Mouse (Mus musculus) left cerebral cortex, adult 18-20 months (tissue): ENCODE results near the gene Tmem120b. TPM values are rescaled to one million over a fixed set of nuclear protein-coding genes. Genes with fewer than 3 reads are reported as not detected.

Experiments used
- DNase-seq, 2 experiments: peaks; one replicate each; pipeline ENCODE4 v3.0.0; 2021 to 2022; ENCODE audit warnings: low spot score in 2 of 2, mixed read lengths in 1 of 2
- total RNA-seq, 2 experiments: library from RNA; stranded (reverse); gene quantifications; 2 replicates each; pipeline ENCODE4 v1.2.3; 2021

The Tmem120b gene
- total RNA-seq, 2 experiments from 2014 or later = 13.2 to 13.8 TPM

DNA sequence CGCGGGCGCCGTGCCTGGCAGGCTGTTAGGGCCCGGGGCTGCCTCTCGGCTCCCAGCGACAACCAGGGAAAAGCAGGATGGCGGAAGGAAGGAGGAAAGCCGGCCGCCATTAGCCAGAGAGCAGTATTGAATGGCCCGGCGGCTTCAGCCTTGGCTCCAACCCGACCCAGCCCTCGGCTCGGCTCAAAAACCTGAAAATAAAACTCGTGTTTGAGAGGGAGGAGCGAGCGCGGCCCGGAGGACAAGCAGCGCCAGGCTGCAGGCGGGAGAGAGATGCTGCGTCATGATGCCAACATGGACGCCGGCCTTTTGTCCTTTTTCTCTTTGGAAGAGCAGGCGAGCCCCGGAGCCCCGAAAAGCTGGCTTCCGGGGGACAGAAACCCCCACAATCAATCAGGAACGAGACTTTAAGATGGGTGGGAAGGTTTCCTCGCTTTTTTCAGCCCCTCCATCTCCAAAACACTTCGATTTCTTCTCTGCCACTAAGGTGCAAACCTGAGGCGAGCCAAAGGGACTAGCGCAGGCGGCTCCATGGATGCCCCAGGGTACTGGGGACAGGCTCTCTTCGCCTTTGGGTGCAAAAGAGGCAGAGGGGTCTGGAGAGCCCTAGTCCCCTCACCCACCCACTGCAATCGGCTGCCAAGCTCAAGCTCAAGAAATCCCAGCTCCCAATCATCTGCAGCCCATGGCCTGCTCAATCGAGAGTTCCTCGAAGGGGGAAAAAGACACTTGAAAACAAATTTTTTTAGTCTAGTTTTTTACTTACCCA, 70.9 kb downstream of the Tmem120b start:
- peak; percentile 84 to 89 for DNase-seq

DNA sequence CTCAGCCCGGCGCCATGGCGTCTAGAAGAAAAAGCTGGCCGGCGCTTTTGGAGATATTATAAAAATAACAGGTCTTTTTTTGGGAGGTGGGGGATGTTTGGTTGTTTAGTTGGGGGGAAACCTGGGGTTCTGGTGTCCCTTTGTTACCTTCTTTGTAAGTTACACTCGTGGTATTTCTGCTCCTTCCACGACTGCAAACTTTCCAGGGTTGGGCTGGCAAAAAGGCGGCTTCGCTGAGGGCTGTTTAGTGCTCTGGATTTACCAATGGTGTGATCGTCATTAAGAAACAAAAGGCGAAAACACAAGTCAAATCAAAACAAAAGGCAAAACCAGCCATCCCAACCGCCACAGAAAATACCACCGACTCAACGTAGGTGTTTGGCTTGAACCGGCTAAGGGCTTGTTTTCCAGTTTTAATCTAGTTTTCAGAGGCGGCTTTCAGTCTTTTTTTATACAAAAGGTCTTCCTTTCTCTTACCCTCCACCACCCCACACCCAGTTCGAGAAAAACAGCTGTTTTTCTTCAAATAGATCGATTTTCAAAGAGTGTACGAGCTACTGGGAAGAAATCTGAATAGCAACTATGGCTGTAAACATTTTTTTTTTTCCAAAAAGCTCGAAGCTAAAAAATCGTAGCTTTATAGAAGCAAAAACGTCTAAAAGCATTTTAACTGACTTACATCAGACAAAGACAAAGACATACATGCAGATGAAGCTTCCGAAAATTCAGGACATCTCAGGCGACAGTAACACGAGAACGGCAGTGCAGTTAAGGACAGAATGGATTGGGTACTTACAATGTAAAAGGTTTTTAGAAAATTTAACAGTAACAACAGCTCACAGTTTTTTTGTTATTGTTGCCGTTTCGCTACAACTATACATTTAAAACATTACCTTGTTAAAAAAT, 71.8 kb downstream of the Tmem120b start:
- DNase-seq = peak in 1 of 2 experiments; percentile 35

DNA sequence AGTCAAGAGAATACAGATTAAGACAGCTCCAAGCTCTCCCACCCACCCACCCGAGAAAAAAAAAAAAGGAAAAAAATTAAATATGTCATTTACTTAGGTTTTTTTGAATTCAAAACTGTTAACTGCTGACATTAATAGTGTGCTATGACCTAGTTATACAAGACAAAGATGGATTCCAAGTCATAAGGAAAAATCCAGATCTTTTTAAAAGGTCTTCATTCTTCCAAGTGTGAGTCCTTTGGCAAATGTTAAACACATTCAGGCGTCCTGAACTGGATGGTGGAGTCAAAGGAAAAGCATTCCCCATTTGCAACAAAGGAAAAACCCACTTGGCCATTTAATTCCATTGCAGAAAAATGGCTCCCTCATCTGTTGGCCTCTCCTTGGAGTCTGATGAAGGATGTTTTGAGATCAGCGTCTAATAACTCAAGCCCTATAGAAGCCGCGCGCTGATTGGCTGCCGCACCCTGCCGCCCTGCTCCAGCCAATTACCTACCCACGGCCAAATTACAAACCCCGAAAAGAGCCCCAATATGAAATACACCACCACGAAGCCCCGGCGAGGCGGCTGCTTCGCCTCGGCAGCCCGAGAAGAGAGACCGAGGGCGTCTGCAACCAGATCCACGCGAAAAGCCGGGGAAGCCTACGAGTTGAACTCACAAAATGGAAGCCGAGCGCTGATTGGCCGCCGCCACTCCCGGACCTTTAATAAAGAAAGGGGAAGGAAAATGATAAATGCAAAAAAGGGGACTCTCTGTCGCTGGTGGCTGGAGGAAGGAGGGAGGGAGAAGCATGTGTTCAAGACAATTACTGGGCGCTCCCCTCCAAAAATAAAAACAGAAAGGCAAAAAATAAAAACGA, 72.7 kb downstream of the Tmem120b start:
- peak; percentile 89 to 93 for DNase-seq

DNA sequence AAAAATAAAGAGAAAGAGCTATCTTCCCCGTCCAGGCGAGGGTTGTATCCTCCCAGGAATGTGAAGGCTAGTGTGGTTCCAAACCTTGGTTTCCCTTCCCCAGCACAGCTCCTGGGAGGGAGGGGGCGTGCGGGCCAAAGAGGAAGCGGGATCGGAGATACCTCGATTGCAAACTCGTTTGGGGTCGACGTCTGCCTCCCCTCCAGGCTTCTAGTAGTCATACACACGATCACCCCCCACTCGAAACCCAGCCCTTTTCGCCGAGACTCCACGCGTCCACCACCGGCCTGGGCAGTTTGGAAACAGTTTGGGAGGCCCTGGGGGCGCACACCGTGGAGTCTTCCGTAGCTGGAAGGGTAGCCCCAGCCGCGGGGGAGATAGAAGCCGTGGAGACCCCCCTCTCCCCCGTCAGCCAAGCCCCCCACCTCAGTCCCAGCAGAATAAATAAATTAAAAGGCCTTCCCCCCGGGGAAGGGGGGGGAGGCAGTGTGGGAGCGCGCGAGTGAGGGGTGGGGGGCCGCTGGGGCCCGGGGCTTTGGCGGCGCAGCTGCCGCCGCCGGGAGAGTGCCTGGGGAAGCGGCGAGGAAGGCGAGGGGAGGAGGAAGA, 73.4 kb downstream of the Tmem120b start:
- DNase-seq = peak in 1 of 2 experiments; percentile 47

DNA sequence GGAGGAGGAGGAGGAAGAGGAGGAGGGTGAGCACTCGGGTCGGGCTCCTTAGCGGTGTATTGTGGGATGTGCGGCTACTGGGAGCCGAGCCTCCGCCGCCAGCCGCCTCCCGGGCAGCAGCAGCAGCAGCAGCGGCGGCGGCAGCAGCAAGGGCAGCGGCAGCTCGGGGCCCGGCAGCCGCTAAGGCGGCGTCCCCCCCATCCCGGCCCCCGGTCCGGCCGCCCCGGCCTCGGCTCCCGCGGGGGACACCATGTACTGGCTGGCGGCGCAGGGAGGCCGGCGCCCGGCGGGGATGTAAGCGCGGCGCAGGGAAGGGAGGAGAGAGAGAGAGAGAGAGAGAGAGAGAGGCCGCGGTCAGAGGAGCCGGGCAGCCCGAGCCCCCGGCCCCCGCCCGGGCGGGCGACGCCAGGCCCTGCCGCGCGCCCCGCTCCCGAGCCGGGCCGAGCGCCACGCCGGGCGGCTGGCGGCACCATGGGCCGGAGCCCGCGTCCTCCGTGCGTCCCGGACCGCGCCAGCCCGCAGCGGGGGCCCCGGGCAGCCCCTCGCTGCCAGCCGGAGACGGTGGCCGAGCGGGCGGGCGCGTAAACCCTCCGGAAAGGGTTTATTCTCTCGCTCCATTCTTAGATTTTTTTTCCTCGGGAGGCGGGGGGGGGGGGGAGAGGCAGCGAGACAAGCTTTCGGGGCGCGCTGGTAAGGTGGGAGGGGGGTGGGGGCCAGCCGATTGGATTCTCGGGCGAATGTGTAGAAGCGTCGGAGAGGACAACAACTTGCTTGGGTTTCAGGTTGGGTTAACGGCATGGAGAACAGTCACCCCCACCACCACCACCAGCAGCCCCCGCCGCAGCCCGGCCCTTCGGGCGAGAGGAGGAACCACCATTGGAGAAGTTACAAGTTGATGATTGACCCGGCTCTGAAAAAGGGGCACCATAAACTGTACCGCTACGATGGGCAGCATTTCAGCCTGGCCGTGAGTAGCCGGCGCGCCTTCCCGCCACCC, 74.2 kb downstream of the Tmem120b start, which contains the start of gene Setd1b:
Gene Setd1b (plus strand): TSS at position 33 of the 997 bp plus-strand sequence.
- peak in 1 of 2 experiments; percentile 50 for DNase-seq

DNA sequence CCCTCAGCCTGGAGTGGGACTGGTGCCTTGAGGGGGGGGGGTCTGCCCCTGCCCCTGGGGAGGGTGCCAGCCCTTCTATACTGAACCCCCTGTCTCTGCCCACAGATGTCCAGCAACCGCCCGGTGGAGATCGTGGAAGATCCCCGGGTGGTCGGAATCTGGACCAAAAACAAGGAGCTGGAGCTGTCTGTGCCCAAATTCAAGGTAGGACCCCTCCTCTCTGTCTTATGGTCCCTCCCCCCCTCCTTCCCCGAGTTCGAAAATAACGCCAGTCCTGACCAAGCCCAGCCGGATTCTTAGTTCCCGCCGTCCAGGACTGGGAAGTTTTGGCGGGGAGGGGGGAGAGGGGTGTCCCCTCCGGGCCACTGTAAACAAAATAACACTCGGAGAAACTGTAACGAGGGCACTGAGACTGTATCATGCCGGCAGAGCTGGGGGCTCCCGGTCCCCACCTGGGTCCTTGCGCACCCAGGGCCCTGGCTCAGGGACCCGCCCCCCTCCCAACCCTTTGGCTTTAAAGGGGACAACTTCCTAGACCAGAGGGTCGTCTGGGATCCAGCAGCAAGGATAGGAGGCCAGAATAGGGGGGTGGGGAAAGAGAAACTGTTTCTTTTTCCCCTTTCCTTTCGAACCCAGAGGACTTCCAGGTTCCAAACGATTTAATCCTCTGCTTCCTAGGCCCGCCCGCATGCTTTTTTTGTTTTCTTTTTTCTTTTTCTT, 75.2 kb downstream of the Tmem120b start:
- DNase-seq = peak in 1 of 2 experiments; percentile 35

DNA sequence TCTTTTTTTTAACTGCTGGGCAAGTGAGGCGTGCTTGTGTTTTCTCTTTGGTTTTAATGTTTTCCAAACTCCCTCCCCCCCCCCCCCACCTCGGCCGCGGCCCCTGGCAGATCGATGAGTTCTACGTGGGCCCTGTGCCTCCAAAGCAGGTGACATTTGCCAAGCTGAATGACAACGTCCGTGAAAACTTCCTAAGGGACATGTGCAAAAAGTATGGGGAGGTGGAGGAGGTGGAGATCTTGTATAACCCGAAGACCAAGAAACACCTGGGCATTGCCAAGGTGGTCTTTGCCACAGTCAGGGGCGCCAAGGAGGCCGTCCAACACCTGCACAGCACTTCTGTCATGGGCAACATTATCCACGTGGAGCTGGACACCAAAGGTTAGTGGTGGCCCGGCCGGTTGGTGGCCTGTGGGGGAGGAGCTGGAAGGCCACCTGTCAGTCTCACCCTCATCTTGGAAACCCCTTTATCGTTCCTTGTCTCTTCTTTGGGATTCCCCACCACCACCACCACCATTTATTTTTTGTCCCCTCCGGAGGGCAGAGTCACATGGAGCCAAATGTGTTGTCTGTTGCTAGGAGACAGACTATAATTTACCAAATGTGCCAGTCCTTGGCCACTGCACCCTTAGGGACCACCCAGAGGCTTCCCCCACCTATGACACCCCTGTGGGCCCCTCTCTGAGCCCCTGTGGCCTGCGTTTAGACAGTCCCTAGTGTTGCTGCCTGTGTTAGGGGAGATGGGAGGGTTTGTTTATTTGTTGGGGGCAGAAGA, 75.9 kb downstream of the Tmem120b start:
- DNase-seq = no peak

DNA sequence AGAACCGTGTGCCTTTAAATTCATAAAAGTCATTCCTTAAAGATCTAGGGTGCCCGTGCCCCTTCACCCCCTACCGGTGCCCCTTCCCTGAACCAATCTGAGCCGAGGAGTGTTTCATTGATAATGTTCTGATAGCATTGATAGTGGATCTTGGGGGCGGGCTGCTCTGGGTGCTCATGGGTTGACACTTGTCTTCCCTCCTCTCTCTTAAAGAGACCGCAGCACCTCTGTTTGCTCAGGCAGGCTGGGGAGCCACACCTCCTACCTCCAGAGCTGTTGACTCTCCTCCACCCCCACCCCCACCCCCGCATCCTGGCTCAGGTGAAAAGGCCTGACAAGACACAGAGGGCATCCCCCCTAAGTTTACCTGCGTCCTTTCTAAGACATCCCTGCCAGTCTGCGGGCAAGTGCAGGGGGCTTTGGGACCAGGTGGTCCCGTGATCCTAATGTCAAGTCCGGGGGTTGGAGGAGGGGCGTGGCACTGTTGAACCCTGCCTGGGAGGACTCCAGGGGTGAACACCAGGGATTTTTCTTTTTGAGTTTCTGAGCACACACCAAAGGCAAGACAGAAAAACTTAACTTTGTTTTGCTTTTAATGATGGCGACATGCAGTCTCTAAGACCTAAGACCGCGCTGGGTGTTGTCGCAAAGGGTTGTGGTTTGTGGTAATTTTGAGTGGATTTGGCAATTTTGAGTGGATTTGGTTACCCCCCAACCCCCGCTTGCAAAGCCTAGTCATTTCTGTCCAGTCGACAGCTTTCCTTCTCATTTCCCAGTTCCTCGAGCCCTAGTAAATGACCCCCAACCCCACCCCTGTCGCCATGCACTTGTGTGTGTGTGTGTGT, 76.8 kb downstream of the Tmem120b start:
- no peak for DNase-seq

DNA sequence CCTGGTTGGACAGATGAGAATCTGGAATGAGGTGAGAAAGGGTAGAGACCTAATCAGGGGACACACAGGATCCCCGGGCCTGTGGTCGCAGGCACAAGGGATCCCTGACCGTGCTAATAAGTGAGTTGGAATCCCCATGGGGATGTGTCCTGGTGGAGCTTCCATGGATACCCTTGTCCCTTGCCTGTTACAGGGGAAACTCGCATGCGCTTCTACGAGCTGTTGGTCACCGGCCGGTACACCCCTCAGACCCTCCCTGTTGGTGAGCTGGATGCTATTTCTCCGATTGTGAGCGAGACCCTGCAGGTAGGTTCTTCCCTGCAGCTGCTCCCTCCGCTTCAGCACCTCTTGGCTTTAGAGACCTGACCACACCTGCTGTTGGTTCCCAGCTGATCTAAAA, 78.1 kb downstream of the Tmem120b start:
- no peak for DNase-seq

DNA sequence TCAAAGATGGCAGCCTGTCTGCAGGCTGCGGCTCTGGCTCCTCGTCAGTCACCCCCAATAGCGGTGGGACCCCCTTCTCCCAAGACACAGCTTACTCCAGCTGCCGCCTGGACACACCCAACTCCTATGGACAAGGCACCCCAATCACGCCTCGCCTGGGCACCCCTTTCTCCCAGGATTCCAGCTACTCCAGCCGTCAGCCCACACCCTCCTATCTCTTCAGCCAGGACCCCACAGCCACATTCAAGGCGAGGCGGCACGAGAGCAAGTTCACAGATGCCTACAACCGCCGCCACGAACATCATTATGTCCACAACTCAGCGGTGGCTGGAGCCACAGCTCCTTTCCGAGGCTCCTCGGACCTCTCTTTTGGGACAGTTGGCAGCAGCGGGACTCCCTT, 79.4 kb downstream of the Tmem120b start:
- DNase-seq = no peak

DNA sequence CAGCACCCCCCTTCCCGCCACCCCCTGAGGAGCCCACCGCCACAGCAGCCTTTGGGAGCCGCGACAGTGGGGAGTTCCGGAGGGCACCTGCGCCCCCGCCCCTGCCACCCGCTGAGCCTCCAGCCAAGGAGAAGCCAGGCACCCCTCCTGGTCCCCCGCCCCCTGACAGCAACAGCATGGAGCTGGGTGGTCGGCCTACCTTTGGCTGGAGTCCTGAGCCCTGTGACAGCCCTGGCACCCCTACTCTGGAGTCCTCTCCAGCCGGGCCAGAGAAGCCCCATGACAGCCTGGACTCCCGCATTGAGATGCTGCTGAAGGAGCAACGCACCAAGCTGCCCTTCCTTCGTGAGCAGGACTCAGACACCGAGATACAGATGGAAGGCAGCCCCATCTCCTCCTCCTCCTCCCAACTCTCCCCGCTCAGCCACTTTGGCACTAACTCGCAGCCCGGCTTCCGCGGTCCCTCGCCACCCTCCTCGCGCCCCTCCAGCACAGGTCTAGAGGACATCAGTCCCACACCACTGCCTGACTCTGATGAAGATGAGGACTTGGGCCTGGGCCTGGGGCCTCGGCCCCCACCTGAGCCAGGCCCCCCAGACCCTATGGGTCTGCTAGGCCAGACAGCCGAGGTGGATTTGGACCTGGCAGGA, 80.0 kb downstream of the Tmem120b start:
- no peak for DNase-seq

DNA sequence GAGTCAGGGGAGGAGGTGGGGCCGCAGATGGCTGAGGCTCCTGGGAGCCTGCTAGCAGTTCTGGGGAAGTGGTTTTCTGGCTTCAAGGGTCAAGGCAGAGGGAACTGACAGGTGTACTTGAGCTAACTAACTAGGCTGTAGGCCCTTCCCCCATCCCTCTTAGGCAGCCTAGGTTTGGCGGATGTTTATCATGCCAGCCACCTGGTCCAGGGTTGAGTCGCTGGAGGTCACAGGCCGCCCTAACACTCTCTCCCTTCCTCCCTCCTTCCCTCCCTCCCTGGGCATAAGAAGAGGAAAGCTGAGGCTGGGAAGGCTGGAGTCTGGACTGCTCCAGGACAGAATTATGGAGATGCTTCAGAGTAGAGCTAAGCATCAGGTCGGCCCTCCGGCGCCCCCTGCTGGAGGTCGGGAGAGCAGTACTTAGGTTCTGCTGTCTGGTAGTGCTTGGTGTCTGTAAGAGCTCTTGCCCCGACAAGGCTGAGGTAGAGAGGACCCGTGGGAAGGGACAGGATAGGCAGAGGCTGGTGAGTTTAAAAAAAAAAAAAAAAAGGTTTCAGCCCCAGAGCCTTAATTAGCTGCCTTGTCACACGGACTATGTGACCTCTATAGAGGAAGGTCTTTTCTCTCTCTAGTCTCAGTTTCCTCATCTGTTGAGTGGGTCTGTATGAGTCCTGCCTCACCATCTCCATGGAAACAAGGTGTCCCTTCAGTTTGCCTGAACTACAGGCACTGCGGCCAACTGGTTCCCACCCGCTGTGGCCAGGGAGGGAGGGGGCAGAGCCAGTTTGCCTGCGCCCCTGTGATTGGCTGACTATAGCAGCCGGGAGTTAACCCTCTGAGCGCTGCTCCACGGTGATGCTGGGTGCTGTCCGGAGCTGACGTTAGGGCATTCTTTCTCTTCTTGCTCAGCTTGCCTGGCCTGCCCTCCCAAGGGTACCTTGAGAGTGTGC, 81.5 kb downstream of the Tmem120b start:
- DNase-seq = peak; percentile 91 to 93

DNA sequence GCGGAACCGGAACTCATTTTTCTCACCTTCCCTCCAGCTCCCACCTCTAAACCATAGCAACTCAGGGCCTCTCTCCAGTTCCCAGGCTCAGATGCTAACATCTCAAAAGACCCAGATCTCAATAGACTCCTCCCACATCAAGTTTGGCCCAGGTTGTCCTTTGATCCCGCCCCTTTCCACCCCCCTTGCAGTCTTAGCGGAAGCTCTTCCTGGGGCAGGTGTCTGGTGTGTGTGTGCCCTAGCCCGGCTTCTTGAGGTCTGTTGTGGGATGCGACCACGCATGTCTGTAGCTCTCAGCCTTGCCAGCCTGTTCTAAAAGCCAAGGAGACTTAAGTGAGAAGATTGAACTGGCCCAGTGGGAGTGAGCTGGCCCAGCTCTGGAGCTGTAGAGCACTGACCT, 82.4 kb downstream of the Tmem120b start:
- DNase-seq = no peak

DNA sequence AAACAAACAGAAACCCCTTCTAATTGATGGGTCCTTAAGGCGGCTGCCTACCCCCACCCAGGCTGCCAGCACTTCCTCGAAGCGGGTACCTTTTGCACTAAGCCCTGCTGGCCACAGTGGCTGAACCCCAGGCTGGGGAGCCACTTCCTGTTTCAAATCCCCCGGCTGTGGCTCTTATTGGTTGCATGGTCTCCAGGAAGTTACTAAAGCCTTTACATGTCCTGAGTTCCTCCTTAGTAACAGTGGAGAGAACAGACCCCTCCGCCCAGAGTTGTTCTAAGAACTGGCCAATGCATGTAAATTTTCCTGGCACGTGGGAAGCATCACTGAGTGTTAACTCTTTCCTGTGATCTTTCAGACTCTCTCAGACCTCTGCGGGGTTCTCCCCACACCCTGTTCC, 82.9 kb downstream of the Tmem120b start:
- DNase-seq = no peak

DNA sequence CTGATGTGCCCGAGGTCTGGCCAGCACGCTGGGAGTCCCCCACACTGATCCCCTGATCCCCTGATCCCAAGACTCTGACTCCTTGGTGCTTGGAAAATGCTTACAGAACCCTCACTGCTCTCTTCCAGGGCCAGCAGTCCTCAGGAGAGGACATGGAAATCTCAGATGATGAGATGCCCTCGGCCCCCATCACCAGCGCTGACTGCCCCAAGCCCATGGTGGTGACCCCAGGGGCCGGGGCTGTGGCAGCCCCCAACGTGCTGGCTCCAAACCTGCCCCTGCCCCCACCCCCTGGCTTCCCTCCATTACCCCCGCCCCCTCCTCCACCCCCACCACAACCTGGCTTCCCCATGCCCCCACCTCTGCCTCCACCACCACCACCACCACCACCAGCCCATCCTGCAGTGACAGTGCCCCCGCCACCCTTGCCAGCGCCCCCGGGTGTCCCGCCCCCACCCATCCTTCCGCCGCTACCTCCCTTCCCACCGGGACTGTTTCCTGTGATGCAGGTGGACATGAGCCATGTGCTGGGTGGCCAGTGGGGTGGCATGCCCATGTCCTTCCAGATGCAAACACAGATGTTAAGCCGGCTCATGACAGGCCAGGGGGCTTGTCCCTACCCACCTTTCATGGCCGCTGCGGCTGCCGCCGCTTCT, 83.6 kb downstream of the Tmem120b start:
- DNase-seq = no peak
